Mouse (Mus musculus): ENCODE results near the gene Apoc3. TPM values are rescaled to one million over a fixed set of nuclear protein-coding genes. Genes with fewer than 3 reads are reported as not detected.

Apoc3 gene
- polyA plus RNA-seq, 1 experiment from 2014 or later, result not detected

- WGBS, result 61% methylated on average over 8 of the region's 8 CpGs
- Histone ChIP-seq H3K27ac (0 out of 2 replicates have a peak overlapping the region, but pooled peaks have one; percentile 12), H3K4me3 (replicated peaks) (no peak overlapping the region), H3K9me3 (no peaks in the 10 kb centered on the region), H3K4me2 (no peak overlapping the region), H3K9ac (replicated peaks) (no peak overlapping the region), H3K4me1 (replicated peaks) (0 out of 2 replicates have a peak, but pooled peaks cover 4% of the 10 kb centered on the region), H3K36me3 (peaks cover 29% of the 10 kb centered on the region), H3K27me3 (no peaks in the 10 kb centered on the region)
- ATAC-seq (ENCODE audit: insufficient number of reproducible peaks, insufficient read depth, low FRiP score, low TSS enrichment, low read depth), result no peak
These were observed 44.2 kb downstream of the Apoc3 start for GRCm38 (mm10) chr9:46191234-46191633.

DNA sequence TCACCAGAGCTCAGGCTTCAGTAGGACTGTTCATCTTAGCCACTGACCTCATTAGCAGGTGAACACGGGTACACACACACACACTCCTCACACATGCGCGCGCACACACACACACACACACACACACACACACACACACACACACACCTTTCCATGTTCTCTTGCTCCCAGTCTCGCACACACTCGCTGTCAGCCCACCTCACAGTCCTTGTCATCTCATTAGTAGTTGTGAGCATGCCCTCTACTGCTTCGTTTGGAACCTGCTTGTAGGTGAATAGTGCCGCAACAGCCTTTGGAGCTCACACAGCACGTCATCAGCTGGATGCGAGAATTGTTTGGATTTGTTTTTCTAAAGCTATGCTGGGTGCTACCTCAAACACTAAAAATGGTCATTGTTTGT is 46.1 kb downstream of the Apoc3 start:
- Histone ChIP-seq H3K9ac (replicated peaks) (no peak overlapping the region), H3K4me3 (replicated peaks) (no peak overlapping the region), H3K27ac (no peak overlapping the region), H3K9me3 (no peaks in the 10 kb centered on the region), H3K4me1 (replicated peaks) (0 out of 2 replicates have a peak, but pooled peaks cover 4% of the 10 kb centered on the region), H3K4me2 (no peak overlapping the region), H3K36me3 (peaks cover 15% of the 10 kb centered on the region; the same call in 1 of the 2 replicates), H3K27me3 (no peaks in the 10 kb centered on the region)
- ATAC-seq (ENCODE audit: insufficient number of reproducible peaks, insufficient read depth, low FRiP score, low TSS enrichment, low read depth), result no peak
- 79% methylated on average over 10 of the region's 10 CpGs for WGBS

DNA sequence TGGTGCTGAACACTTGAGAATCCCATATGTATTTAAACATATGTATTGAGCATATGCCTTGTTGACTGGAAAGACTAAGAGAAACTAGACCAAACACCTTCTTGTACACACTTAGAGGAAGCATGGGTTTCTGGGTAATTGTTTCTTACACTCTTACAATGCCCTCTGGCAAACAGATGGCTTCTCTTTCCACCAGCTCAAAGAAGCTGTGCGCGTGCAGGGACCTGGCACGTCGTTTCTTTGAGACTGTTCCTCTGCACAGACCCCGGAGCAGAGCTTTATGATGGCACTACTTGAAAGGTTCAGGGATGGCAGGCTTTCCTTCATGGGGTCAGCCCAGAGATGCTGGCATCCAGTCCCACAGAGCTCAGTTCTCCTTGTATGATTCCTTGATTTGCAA is 46.5 kb downstream of the Apoc3 start:
- no peak for ATAC-seq (ENCODE audit: insufficient number of reproducible peaks, insufficient read depth, low FRiP score, low TSS enrichment, low read depth)
- H3K27me3 ChIP-seq, result no peaks in the 10 kb centered on the region
- H3K9ac ChIP-seq (replicated peaks), result no peak overlapping the region
- 0 out of 2 replicates have a peak overlapping the region, but pooled peaks have one; percentile 41 for H3K27ac ChIP-seq
- 32% methylated on average over 5 of the region's 5 CpGs for WGBS
- 0 out of 2 replicates have a peak, but pooled peaks cover 5% of the 10 kb centered on the region for H3K4me1 ChIP-seq (replicated peaks)
- no peak overlapping the region for H3K4me2 ChIP-seq
- H3K9me3 ChIP-seq, result no peaks in the 10 kb centered on the region
- H3K4me3 ChIP-seq (replicated peaks), result no peak overlapping the region
- H3K36me3 ChIP-seq, result peaks cover 11% of the 10 kb centered on the region; the same call in 1 of the 2 replicates

- no peak for ATAC-seq (ENCODE audit: insufficient number of reproducible peaks, insufficient read depth, low FRiP score, low TSS enrichment, low read depth)
- H3K36me3 ChIP-seq, result peaks cover 5% of the 10 kb centered on the region; the same call in 1 of the 2 replicates
- no peaks in the 10 kb centered on the region for H3K9me3 ChIP-seq
- H3K4me1 ChIP-seq (replicated peaks), result 0 out of 2 replicates have a peak, but pooled peaks cover 7% of the 10 kb centered on the region
- no peaks in the 10 kb centered on the region for H3K27me3 ChIP-seq
- no peak overlapping the region for H3K27ac ChIP-seq
- no peak overlapping the region for H3K4me3 ChIP-seq (replicated peaks)
- no peak overlapping the region for H3K4me2 ChIP-seq
- no peak overlapping the region for H3K9ac ChIP-seq (replicated peaks)
- 76% methylated on average over 4 of the region's 4 CpGs for WGBS
These were observed 47.1 kb downstream of the Apoc3 start for GRCm38 (mm10) chr9:46188370-46188769.

GRCm38 (mm10) chr9:46186387-46186786 is 49.0 kb downstream of the Apoc3 start:
- WGBS, result 86% methylated on average over 1 of the region's 1 CpGs
- H3K4me1 ChIP-seq (replicated peaks), result 0 out of 2 replicates have a peak, but pooled peaks cover 7% of the 10 kb centered on the region
- no peak overlapping the region for H3K4me3 ChIP-seq (replicated peaks)
- peaks cover 5% of the 10 kb centered on the region; the same call in 1 of the 2 replicates for H3K36me3 ChIP-seq
- H3K9ac ChIP-seq (replicated peaks), result no peak overlapping the region
- no peak for ATAC-seq (ENCODE audit: insufficient number of reproducible peaks, insufficient read depth, low FRiP score, low TSS enrichment, low read depth)
- no peaks in the 10 kb centered on the region for H3K9me3 ChIP-seq
- H3K27ac ChIP-seq, result no peak overlapping the region
- H3K27me3 ChIP-seq, result no peaks in the 10 kb centered on the region
- H3K4me2 ChIP-seq, result no peak overlapping the region

GRCm38 (mm10) chr9:46185191-46185590 is 50.2 kb downstream of the Apoc3 start:
- Histone ChIP-seq H3K27me3 (no peaks in the 10 kb centered on the region), H3K36me3 (peaks cover 5% of the 10 kb centered on the region; the same call in 1 of the 2 replicates), H3K4me2 (no peak overlapping the region), H3K4me3 (replicated peaks) (no peak overlapping the region), H3K27ac (peak overlapping the region; percentile 57), H3K9me3 (no peaks in the 10 kb centered on the region), H3K4me1 (replicated peaks) (0 out of 2 replicates have a peak, but pooled peaks cover 7% of the 10 kb centered on the region), H3K9ac (replicated peaks) (no peak overlapping the region)
- 43% methylated on average over 2 of the region's 2 CpGs for WGBS
- ATAC-seq (ENCODE audit: insufficient number of reproducible peaks, insufficient read depth, low FRiP score, low TSS enrichment, low read depth), result no peak

DNA sequence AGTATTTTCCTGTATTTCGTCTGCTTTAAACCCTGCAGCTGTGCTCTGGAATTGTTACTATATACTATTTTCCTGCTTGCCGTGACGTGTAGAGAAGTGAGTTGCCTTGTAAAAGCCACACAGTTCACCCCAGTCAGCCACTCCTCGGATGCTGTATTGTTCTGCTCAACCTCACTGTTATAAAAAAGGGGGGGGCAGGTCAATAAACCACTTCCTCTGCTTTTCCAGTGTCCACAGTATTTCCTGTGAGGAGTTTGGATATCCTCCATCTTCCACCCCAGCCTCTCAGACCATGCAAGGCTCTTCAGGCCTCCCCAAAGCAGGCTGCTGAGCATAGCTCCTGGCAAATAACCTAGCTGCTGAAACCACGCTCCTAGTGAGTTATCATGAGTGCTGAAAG is 50.9 kb downstream of the Apoc3 start:
- Histone ChIP-seq H3K9me3 (no peaks in the 10 kb centered on the region), H3K9ac (replicated peaks) (no peak overlapping the region), H3K27me3 (no peaks in the 10 kb centered on the region), H3K4me3 (replicated peaks) (no peak overlapping the region), H3K36me3 (peaks cover 5% of the 10 kb centered on the region; the same call in 1 of the 2 replicates), H3K4me1 (replicated peaks) (0 out of 2 replicates have a peak, but pooled peaks cover 7% of the 10 kb centered on the region), H3K27ac (peak overlapping the region; percentile 57), H3K4me2 (no peak overlapping the region)
- no peak for ATAC-seq (ENCODE audit: insufficient number of reproducible peaks, insufficient read depth, low FRiP score, low TSS enrichment, low read depth)
- 46% methylated on average over 5 of the region's 5 CpGs for WGBS

Other genes starting within 250 kb of the Apoc3 start
- 220 and 234 TPM in 2 replicates for gene Pafah1b2, start 222.9 kb downstream of the Apoc3 start, polyA plus RNA-seq (2016; fragmentation: Nextera tagmentation; extraction: Ambion mirVana)
- 12.0 and 12.6 TPM in 2 replicates for gene Sik3, start 222.8 kb downstream of the Apoc3 start, polyA plus RNA-seq (2016; fragmentation: Nextera tagmentation; extraction: Ambion mirVana)
- gene Apoa1, start 7.1 kb downstream of the Apoc3 start, polyA plus RNA-seq (2016; fragmentation: Nextera tagmentation; extraction: Ambion mirVana), result 2.5 and 3.2 TPM in 2 replicates
- gene Apoa4, start 5.1 kb upstream of the Apoc3 start, polyA plus RNA-seq (2016; fragmentation: Nextera tagmentation; extraction: Ambion mirVana), result not detected in 2 replicates
- 0.09 TPM in 1 of 2 replicates, not detected in the other for gene Apoa5, start 33.0 kb upstream of the Apoc3 start, polyA plus RNA-seq (2016; fragmentation: Nextera tagmentation; extraction: Ambion mirVana)
- 55.9 and 56.2 TPM in 2 replicates for gene Zpr1, start 37.4 kb upstream of the Apoc3 start, polyA plus RNA-seq (2016; fragmentation: Nextera tagmentation; extraction: Ambion mirVana)
- gene Bud13, start 47.4 kb upstream of the Apoc3 start, polyA plus RNA-seq (2016; fragmentation: Nextera tagmentation; extraction: Ambion mirVana), result 35.6 and 36.8 TPM in 2 replicates
- gene 4931429L15Rik, start 84.3 kb upstream of the Apoc3 start, polyA plus RNA-seq (2016; fragmentation: Nextera tagmentation; extraction: Ambion mirVana), result not detected in 2 replicates

All from limb, embryonic 12.5 days (tissue).